Mouse (Mus musculus) spleen, postnatal 14 days (tissue): ENCODE measurements around the gene Neu1.
"Not testable (repeated sequence)": the region's sequence is repeated elsewhere in the genome, so short reads cannot be mapped to it uniquely, and the experiment has no call there.

Source experiments
- DNase-seq, 2 experiments: peaks; one replicate each; pipeline ENCODE4 v3.0.0; 2021 to 2022; ENCODE audit warnings: low spot score in 2 of 2

Gene Neu1

GRCm38 (mm10) chr17:34969822-34970221, 38.8 kb downstream of the Neu1 start, which contains the start of gene Gm20481:
Gene Gm20481 (plus strand): TSS chr17:34969912.
- not testable (repeated sequence) for DNase-seq

DNA sequence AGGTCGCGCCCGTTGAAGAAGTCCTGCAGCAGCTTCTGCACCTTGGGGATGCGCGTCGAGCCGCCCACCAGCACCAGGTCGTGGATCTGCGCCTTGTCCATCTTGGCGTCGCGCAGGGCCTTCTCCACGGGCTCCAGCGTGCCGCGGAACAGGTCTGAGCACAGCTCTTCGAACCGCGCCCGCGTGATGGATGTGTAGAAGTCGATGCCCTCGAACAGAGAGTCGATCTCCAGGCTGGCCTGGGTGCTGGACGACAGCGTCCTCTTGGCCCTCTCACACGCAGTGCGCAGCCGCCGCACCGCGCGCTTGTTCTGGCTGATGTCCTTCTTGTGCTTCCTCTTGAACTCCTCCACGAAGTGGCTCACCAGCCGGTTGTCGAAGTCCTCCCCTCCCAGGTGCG, 39.8 kb downstream of the Neu1 start:
- DNase-seq: not testable (repeated sequence)

- not testable (repeated sequence) for DNase-seq
Measured at GRCm38 (mm10) chr17:34971694-34972068, 40.6 kb downstream of the Neu1 start.

GRCm38 (mm10) chr17:34972069-34972749, 41.2 kb downstream of the Neu1 start, which contains the start of the genes Hspa1a and Hspa1l:
Gene Hspa1a (minus strand): TSS chr17:34972156.
Gene Hspa1l (plus strand): TSS chr17:34972703.
- peak; percentile 24 to 39 for DNase-seq

GRCm38 (mm10) chr17:34975581-34976492, 44.8 kb downstream of the Neu1 start:
- no peak for DNase-seq

DNA sequence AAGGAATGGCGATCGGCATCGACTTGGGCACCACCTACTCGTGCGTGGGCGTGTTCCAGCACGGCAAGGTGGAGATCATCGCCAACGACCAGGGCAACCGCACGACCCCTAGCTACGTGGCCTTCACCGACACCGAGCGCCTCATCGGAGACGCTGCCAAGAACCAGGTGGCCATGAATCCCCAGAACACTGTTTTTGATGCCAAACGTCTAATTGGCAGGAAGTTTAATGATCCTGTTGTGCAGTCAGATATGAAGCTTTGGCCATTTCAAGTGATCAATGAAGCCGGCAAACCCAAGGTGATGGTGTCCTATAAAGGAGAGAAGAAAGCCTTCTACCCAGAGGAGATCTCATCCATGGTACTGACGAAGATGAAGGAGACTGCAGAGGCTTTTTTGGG, 45.9 kb downstream of the Neu1 start:
- DNase-seq: no peak

DNA sequence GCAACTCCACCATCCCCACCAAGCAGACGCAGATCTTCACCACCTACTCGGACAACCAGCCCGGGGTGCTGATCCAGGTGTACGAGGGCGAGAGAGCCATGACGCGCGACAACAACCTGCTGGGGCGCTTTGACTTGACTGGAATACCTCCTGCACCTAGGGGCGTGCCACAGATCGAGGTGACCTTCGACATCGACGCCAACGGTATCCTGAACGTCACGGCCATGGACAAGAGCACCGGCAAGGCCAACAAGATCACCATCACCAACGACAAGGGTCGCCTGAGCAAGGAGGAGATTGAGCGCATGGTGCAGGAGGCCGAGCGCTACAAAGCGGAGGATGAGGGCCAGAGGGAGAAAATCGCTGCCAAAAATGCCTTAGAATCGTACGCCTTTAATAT, 47.2 kb downstream of the Neu1 start:
- no peak for DNase-seq

- no peak for DNase-seq
Measured at GRCm38 (mm10) chr17:34979631-34980030, 48.6 kb downstream of the Neu1 start.

GRCm38 (mm10) chr17:34980655-34981054, 49.6 kb downstream of the Neu1 start:
- DNase-seq: no peak

DNA sequence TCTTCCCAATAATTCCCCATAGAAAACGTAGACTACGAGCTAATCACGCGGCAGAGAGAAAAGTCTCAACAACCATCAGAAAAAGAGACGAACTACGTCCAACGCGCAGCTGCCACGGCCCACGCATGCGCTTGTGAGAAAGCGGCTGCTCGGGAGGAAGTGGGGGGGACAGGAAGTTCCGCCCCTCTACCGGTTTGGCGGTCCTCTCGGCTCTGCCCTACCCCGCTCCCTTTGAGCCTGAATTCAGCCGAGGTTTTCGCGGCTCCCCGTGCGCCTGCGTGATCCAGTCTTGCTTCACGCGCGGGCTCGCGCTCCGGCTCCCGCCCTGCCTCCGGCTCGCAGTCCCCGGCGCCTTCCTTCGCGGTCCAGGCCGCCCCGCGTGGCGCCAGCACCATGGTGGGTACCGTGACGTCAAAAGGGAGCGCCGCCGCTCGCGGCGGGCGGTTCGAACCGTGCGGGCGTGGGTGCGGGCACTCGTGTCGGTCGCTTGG, 50.7 kb downstream of the Neu1 start, which contains the start of gene Lsm2:
Gene Lsm2, plus strand, starts transcription at position 173 of the 491 bp plus-strand sequence.
- DNase-seq: peak; percentile 75 to 84

GRCm38 (mm10) chr17:34982328-34982727, 51.3 kb downstream of the Neu1 start:
- no peak for DNase-seq

DNA sequence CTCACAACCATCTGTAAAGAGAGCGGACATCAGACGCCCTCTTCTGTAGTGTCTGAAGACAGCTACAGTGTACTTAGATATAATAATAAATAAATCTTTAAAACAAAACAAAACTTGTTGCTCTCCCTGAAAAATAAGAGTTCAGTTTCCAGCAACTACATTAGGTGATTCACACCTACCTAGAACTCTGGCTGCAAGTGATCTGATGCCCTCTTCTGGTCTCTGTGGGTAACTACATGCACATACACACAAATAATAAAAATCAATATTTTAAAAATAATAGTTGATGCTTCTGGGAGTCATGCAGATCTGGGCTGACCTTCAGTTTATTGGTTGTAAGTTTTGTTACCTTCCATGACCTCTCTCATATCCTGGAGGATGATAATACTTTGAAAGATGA, 53.2 kb downstream of the Neu1 start:
- DNase-seq: no peak
